Mouse (Mus musculus): Measurements from ENCODE around the gene Tiam1.

Gene Tiam1

GRCm38 (mm10) chr16:90142574-90143415 is 774 bp downstream of the Tiam1 start:
- peak; percentile 17 for DNase-seq

GRCm38 (mm10) chr16:90142247-90142573 is 1.4 kb downstream of the Tiam1 start:
- peak; percentile 19 for DNase-seq

GRCm38 (mm10) chr16:90141556-90141955 is 2.0 kb downstream of the Tiam1 start:
- DNase-seq: no peak

GRCm38 (mm10) chr16:90140571-90140970 is 3.0 kb downstream of the Tiam1 start:
- DNase-seq: no peak

- DNase-seq: no peak
These were observed 3.9 kb downstream of the Tiam1 start for GRCm38 (mm10) chr16:90139696-90140095.

GRCm38 (mm10) chr16:90138151-90138550 is 5.4 kb downstream of the Tiam1 start:
- no peak for DNase-seq

- DNase-seq: no peak
These were observed 6.4 kb downstream of the Tiam1 start for GRCm38 (mm10) chr16:90137175-90137574.

GRCm38 (mm10) chr16:90135580-90135979 is 8.0 kb downstream of the Tiam1 start:
- DNase-seq: no peak

- no peak for DNase-seq
These were observed 9.2 kb downstream of the Tiam1 start for GRCm38 (mm10) chr16:90134351-90134750.

- DNase-seq: no peak
These were observed 10.8 kb downstream of the Tiam1 start for GRCm38 (mm10) chr16:90132816-90133215.

- DNase-seq: no peak
These were observed 11.2 kb downstream of the Tiam1 start for GRCm38 (mm10) chr16:90132331-90132730.

- no peak for DNase-seq
These were observed 14.6 kb downstream of the Tiam1 start for GRCm38 (mm10) chr16:90128817-90129587.

GRCm38 (mm10) chr16:90128361-90128760 is 15.2 kb downstream of the Tiam1 start:
- DNase-seq: no peak

- peak; percentile 20 for DNase-seq
These were observed 18.0 kb downstream of the Tiam1 start for GRCm38 (mm10) chr16:90125318-90126314.

- no peak for DNase-seq
These were observed 20.5 kb downstream of the Tiam1 start for GRCm38 (mm10) chr16:90123091-90123490.

GRCm38 (mm10) chr16:90122439-90122838 is 21.1 kb downstream of the Tiam1 start:
- no peak for DNase-seq

- DNase-seq: no peak
These were observed 21.8 kb downstream of the Tiam1 start for GRCm38 (mm10) chr16:90121799-90122198.

GRCm38 (mm10) chr16:90119969-90120368 is 23.6 kb downstream of the Tiam1 start:
- DNase-seq: no peak

- no peak for DNase-seq
These were observed 26.9 kb downstream of the Tiam1 start for GRCm38 (mm10) chr16:90116637-90117182.

- peak; percentile 34 for DNase-seq
These were observed 30.9 kb downstream of the Tiam1 start for GRCm38 (mm10) chr16:90112577-90113155.

GRCm38 (mm10) chr16:90109500-90109899 is 34.1 kb downstream of the Tiam1 start:
- no peak for DNase-seq

All from lung, postnatal 14 days (tissue).